Mouse (Mus musculus): ENCODE data around the gene Rpn2. TPM values are rescaled to one million over a fixed set of nuclear protein-coding genes. Genes with fewer than 3 reads are reported as not detected.

The Rpn2 gene
- polyA plus RNA-seq, 1 experiment from 2014 or later, result 301 TPM

- Histone ChIP-seq H3K27ac (ENCODE audit: low read length) (no peak overlapping the region), H3K4me3 (ENCODE audit: low read depth, low read length) (no peak overlapping the region), H3K36me3 (ENCODE audit: control insufficient read depth, insufficient read depth, low read length) (peaks cover 75% of the 10 kb centered on the region), H3K9ac (replicated peaks; ENCODE audit: low read depth, low read length) (no peak overlapping the region), H3K27me3 (ENCODE audit: control insufficient read depth, insufficient read depth, low read length) (no peaks in the 10 kb centered on the region), H3K4me2 (replicated peaks; ENCODE audit: low read depth, low read length) (no peak overlapping the region), H3K9me3 (ENCODE audit: control insufficient read depth, low read depth, low read length) (no peaks in the 10 kb centered on the region), H3K4me1 (ENCODE audit: control insufficient read depth, insufficient read depth, low read length) (0 out of 2 replicates have a peak, but pooled peaks cover 3% of the 10 kb centered on the region)
- 73% methylated on average over 14 of the region's 14 CpGs for WGBS
- ATAC-seq (ENCODE audit: insufficient number of reproducible peaks, insufficient read depth, low FRiP score, low read depth), result peak; percentile 51; the same call in 1 of the 2 replicates
Measured at GRCm38 (mm10) chr2:157316358-157316933, 37.6 kb downstream of the Rpn2 start.

- no peak overlapping the region for H3K4me2 ChIP-seq (replicated peaks; ENCODE audit: low read depth, low read length)
Measured at GRCm38 (mm10) chr2:157317220-157317619, 38.4 kb downstream of the Rpn2 start.

GRCm38 (mm10) chr2:157320135-157320534 is 41.3 kb downstream of the Rpn2 start:
- no peaks in the 10 kb centered on the region for H3K27me3 ChIP-seq (ENCODE audit: control insufficient read depth, insufficient read depth, low read length)
- H3K4me3 ChIP-seq (ENCODE audit: low read depth, low read length), result no peak overlapping the region
- no peaks in the 10 kb centered on the region for H3K9me3 ChIP-seq (ENCODE audit: control insufficient read depth, low read depth, low read length)
- H3K36me3 ChIP-seq (ENCODE audit: control insufficient read depth, insufficient read depth, low read length), result peaks cover 74% of the 10 kb centered on the region
- 0 out of 2 replicates have a peak, but pooled peaks cover 3% of the 10 kb centered on the region for H3K4me1 ChIP-seq (ENCODE audit: control insufficient read depth, insufficient read depth, low read length)
- no peak overlapping the region for H3K4me2 ChIP-seq (replicated peaks; ENCODE audit: low read depth, low read length)
- H3K27ac ChIP-seq (ENCODE audit: low read length), result peak overlapping the region; percentile 66; the same call in 1 of the 2 replicates
- 77% methylated on average over 8 of the region's 8 CpGs for WGBS
- H3K9ac ChIP-seq (replicated peaks; ENCODE audit: low read depth, low read length), result no peak overlapping the region
- ATAC-seq (ENCODE audit: insufficient number of reproducible peaks, insufficient read depth, low FRiP score, low read depth), result no peak

More at GRCm38 (mm10) chr2:157317220-157317619, 38.4 kb downstream of the Rpn2 start:
- no peak for ATAC-seq (ENCODE audit: insufficient number of reproducible peaks, insufficient read depth, low FRiP score, low read depth)
- H3K36me3 ChIP-seq (ENCODE audit: control insufficient read depth, insufficient read depth, low read length), result peaks cover 80% of the 10 kb centered on the region
- H3K9ac ChIP-seq (replicated peaks; ENCODE audit: low read depth, low read length), result no peak overlapping the region
- H3K27ac ChIP-seq (ENCODE audit: low read length), result no peak overlapping the region
- no peaks in the 10 kb centered on the region for H3K27me3 ChIP-seq (ENCODE audit: control insufficient read depth, insufficient read depth, low read length)
- no peaks in the 10 kb centered on the region for H3K9me3 ChIP-seq (ENCODE audit: control insufficient read depth, low read depth, low read length)
- 79% methylated on average over 6 of the region's 6 CpGs for WGBS
- H3K4me3 ChIP-seq (ENCODE audit: low read depth, low read length), result no peak overlapping the region
- H3K4me1 ChIP-seq (ENCODE audit: control insufficient read depth, insufficient read depth, low read length), result 0 out of 2 replicates have a peak, but pooled peaks cover 3% of the 10 kb centered on the region

GRCm38 (mm10) chr2:157320886-157321285 is 42.1 kb downstream of the Rpn2 start:
- no peaks in the 10 kb centered on the region for H3K9me3 ChIP-seq (ENCODE audit: control insufficient read depth, low read depth, low read length)
- H3K27ac ChIP-seq (ENCODE audit: low read length), result peak overlapping the region; percentile 44; the same call in 1 of the 2 replicates
- no peaks in the 10 kb centered on the region for H3K27me3 ChIP-seq (ENCODE audit: control insufficient read depth, insufficient read depth, low read length)

GRCm38 (mm10) chr2:157322029-157322766 is 43.4 kb downstream of the Rpn2 start:
- WGBS, result 89% methylated on average over 5 of the region's 5 CpGs
- Histone ChIP-seq H3K9me3 (ENCODE audit: control insufficient read depth, low read depth, low read length) (no peaks in the 10 kb centered on the region), H3K4me1 (ENCODE audit: control insufficient read depth, insufficient read depth, low read length) (0 out of 2 replicates have a peak, but pooled peaks cover 3% of the 10 kb centered on the region), H3K27me3 (ENCODE audit: control insufficient read depth, insufficient read depth, low read length) (no peaks in the 10 kb centered on the region), H3K4me3 (ENCODE audit: low read depth, low read length) (no peak overlapping the region), H3K36me3 (ENCODE audit: control insufficient read depth, insufficient read depth, low read length) (peaks cover 74% of the 10 kb centered on the region), H3K4me2 (replicated peaks; ENCODE audit: low read depth, low read length) (no peak overlapping the region), H3K9ac (replicated peaks; ENCODE audit: low read depth, low read length) (no peak overlapping the region), H3K27ac (ENCODE audit: low read length) (no peak overlapping the region)
- no peak for ATAC-seq (ENCODE audit: insufficient number of reproducible peaks, insufficient read depth, low FRiP score, low read depth)

More at GRCm38 (mm10) chr2:157320886-157321285, 42.1 kb downstream of the Rpn2 start:
- no peak overlapping the region for H3K4me3 ChIP-seq (ENCODE audit: low read depth, low read length)
- no peak overlapping the region for H3K4me2 ChIP-seq (replicated peaks; ENCODE audit: low read depth, low read length)
- WGBS, result 44% methylated on average over 5 of the region's 5 CpGs
- 0 out of 2 replicates have a peak, but pooled peaks cover 3% of the 10 kb centered on the region for H3K4me1 ChIP-seq (ENCODE audit: control insufficient read depth, insufficient read depth, low read length)
- H3K9ac ChIP-seq (replicated peaks; ENCODE audit: low read depth, low read length), result no peak overlapping the region
- ATAC-seq (ENCODE audit: insufficient number of reproducible peaks, insufficient read depth, low FRiP score, low read depth), result no peak
- H3K36me3 ChIP-seq (ENCODE audit: control insufficient read depth, insufficient read depth, low read length), result peaks cover 73% of the 10 kb centered on the region

GRCm38 (mm10) chr2:157325238-157325637 is 46.4 kb downstream of the Rpn2 start:
- Histone ChIP-seq H3K4me2 (replicated peaks; ENCODE audit: low read depth, low read length) (no peak overlapping the region), H3K9me3 (ENCODE audit: control insufficient read depth, low read depth, low read length) (no peaks in the 10 kb centered on the region), H3K36me3 (ENCODE audit: control insufficient read depth, insufficient read depth, low read length) (peaks cover 60% of the 10 kb centered on the region), H3K27me3 (ENCODE audit: control insufficient read depth, insufficient read depth, low read length) (no peaks in the 10 kb centered on the region), H3K9ac (replicated peaks; ENCODE audit: low read depth, low read length) (no peak overlapping the region), H3K27ac (ENCODE audit: low read length) (no peak overlapping the region), H3K4me3 (ENCODE audit: low read depth, low read length) (no peak overlapping the region), H3K4me1 (ENCODE audit: control insufficient read depth, insufficient read depth, low read length) (0 out of 2 replicates have a peak, but pooled peaks cover 3% of the 10 kb centered on the region)
- 85% methylated on average over 2 of the region's 2 CpGs for WGBS
- ATAC-seq (ENCODE audit: insufficient number of reproducible peaks, insufficient read depth, low FRiP score, low read depth), result no peak

GRCm38 (mm10) chr2:157328106-157328505 is 49.3 kb downstream of the Rpn2 start:
- no peak overlapping the region for H3K4me2 ChIP-seq (replicated peaks; ENCODE audit: low read depth, low read length)
- H3K9me3 ChIP-seq (ENCODE audit: control insufficient read depth, low read depth, low read length), result no peaks in the 10 kb centered on the region
- no peak overlapping the region; the same call in 1 of the 2 replicates for H3K27ac ChIP-seq (ENCODE audit: low read length)
- H3K9ac ChIP-seq (replicated peaks; ENCODE audit: low read depth, low read length), result no peak overlapping the region
- no peak for ATAC-seq (ENCODE audit: insufficient number of reproducible peaks, insufficient read depth, low FRiP score, low read depth)
- H3K4me1 ChIP-seq (ENCODE audit: control insufficient read depth, insufficient read depth, low read length), result no peaks in the 10 kb centered on the region
- H3K4me3 ChIP-seq (ENCODE audit: low read depth, low read length), result no peak overlapping the region
- WGBS, result 45% methylated on average over 5 of the region's 5 CpGs
- peaks cover 39% of the 10 kb centered on the region for H3K36me3 ChIP-seq (ENCODE audit: control insufficient read depth, insufficient read depth, low read length)
- H3K27me3 ChIP-seq (ENCODE audit: control insufficient read depth, insufficient read depth, low read length), result no peaks in the 10 kb centered on the region

GRCm38 (mm10) chr2:157328570-157328969 is 49.8 kb downstream of the Rpn2 start:
- H3K9me3 ChIP-seq (ENCODE audit: control insufficient read depth, low read depth, low read length), result no peaks in the 10 kb centered on the region
- no peak overlapping the region for H3K4me3 ChIP-seq (ENCODE audit: low read depth, low read length)
- peaks cover 34% of the 10 kb centered on the region for H3K36me3 ChIP-seq (ENCODE audit: control insufficient read depth, insufficient read depth, low read length)
- H3K27me3 ChIP-seq (ENCODE audit: control insufficient read depth, insufficient read depth, low read length), result no peaks in the 10 kb centered on the region
- no peak overlapping the region for H3K9ac ChIP-seq (replicated peaks; ENCODE audit: low read depth, low read length)
- no peak for ATAC-seq (ENCODE audit: insufficient number of reproducible peaks, insufficient read depth, low FRiP score, low read depth)
- no peaks in the 10 kb centered on the region for H3K4me1 ChIP-seq (ENCODE audit: control insufficient read depth, insufficient read depth, low read length)
- peak overlapping the region; percentile 6; the same call in 1 of the 2 replicates for H3K27ac ChIP-seq (ENCODE audit: low read length)
- 43% methylated on average over 11 of the region's 11 CpGs for WGBS
- H3K4me2 ChIP-seq (replicated peaks; ENCODE audit: low read depth, low read length), result no peak overlapping the region

Data from stomach, embryonic 14.5 days (tissue).